11 mouse cellular contexts compared by ENCODE assay signal in the genomic region with DNA sequence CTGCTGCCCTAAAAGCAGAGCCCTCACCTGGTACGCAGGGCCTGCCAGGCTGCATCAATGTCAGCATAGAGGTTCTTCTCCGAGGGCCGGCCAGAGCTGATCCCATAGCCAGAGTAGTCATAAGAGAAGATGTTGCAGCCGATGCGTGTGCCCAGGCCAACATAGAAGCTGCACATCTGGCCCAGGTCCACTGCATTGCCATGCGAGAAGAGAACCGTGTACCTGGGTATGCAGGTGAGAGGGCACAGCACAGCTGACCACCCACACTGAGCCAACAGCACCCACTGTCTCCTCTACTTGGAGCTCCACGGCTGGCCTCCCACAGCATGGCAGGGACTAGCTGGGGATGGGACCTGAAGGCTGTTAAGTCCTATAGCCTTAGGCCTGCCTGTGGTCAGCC. TPM values are rescaled to one million over a fixed set of nuclear protein-coding genes. Genes with fewer than 3 reads are reported as not detected.
DNase-seq lines count a peak whose midpoint lies in the region; ATAC-seq and TF ChIP-seq lines count a peak whose summit lies in the region.
"Had no signal": no experiment of that assay in that cellular context is flagged by ENCODE, and none has a peak within 500 bp of the region (broad histone marks: within the 10 kb centered on the region; RNA-seq: fewer than 3 reads in every experiment).

No protein-coding gene starts in this region.

- no peak for TF ChIP-seq EP300 in heart, postnatal 0 days (IDR thresholded peaks at IDR 0.05; ENCODE audit: low read depth)

- intact Hi-C loops in heart, postnatal 10 days (cut with DNase I) = no loop called here

- H3K36me3 ChIP-seq in heart, embryonic 14.5 days (ENCODE audit: control insufficient read depth, insufficient read depth, low read length) = peaks cover 42% of the 10 kb centered on the region
- peaks cover 32% of the 10 kb centered on the region for H3K36me3 ChIP-seq in lung, embryonic 15.5 days
- peaks cover 5% of the 10 kb centered on the region for H3K36me3 ChIP-seq in heart, postnatal 0 days (replicated peaks; ENCODE audit: control insufficient read depth, insufficient read depth, low read length)
- H3K36me3 ChIP-seq in liver, embryonic 16.5 days (ENCODE audit: control insufficient read depth, insufficient read depth) = peaks cover 10% of the 10 kb centered on the region

- peaks cover 14 to 30% of the 10 kb centered on the region in 2 experiments for H3K4me1 ChIP-seq in heart, embryonic 14.5 days (ENCODE audit: control insufficient read depth in 2 of 2, insufficient read depth in 2 of 2, low read length in 2 of 2)
- peaks cover 23% of the 10 kb centered on the region for H3K4me1 ChIP-seq in lung, embryonic 15.5 days
- peaks cover 24% of the 10 kb centered on the region for H3K4me1 ChIP-seq in heart, postnatal 0 days (ENCODE audit: control insufficient read depth, insufficient read depth)
- H3K4me1 ChIP-seq in liver, embryonic 16.5 days (ENCODE audit: control insufficient read depth, low read depth, low read length) = peaks cover 45% of the 10 kb centered on the region

- no peak overlapping the region for H3K4me3 ChIP-seq in heart, embryonic 14.5 days (ENCODE audit: control insufficient read depth in 1 of 2, insufficient read depth in 1 of 2, low read depth in 1 of 2, low read length in 2 of 2)
- peak overlapping the region; percentile 27 for H3K4me3 ChIP-seq in lung, embryonic 15.5 days
- H3K4me3 ChIP-seq in heart, postnatal 0 days (ENCODE audit: low read depth, low read length) = no peak overlapping the region
- H3K4me3 ChIP-seq in liver, embryonic 16.5 days (ENCODE audit: low read depth, low read length) = no peak overlapping the region

- H3K27me3 ChIP-seq in heart, embryonic 14.5 days (ENCODE audit: control insufficient read depth, insufficient read depth, low read length) = no peaks in the 10 kb centered on the region
- no peaks in the 10 kb centered on the region for H3K27me3 ChIP-seq in lung, embryonic 15.5 days
- no peaks in the 10 kb centered on the region for H3K27me3 ChIP-seq in heart, postnatal 0 days (ENCODE audit: control insufficient read depth, insufficient read depth, low read length)
- no peaks in the 10 kb centered on the region for H3K27me3 ChIP-seq in liver, embryonic 16.5 days (ENCODE audit: control insufficient read depth, insufficient read depth, low read depth, low read length)
- H3K27me3 ChIP-seq: CH12.LX had no signal

- H3K27ac ChIP-seq in heart, embryonic 14.5 days (replicated peaks in 1 of 2; ENCODE audit: control insufficient read depth in 1 of 2, insufficient read depth in 1 of 2, low read depth in 2 of 2, low read length in 2 of 2) = no peak overlapping the region; a peak in 1 of 4 replicates
- no peak overlapping the region for H3K27ac ChIP-seq in lung, embryonic 15.5 days
- no peak overlapping the region for H3K27ac ChIP-seq in heart, postnatal 0 days (ENCODE audit: low read depth)
- H3K27ac ChIP-seq in liver, embryonic 16.5 days (ENCODE audit: low read length) = peak overlapping the region; percentile 31; the same call in 1 of the 2 replicates

- no peak for TF ChIP-seq CTCF in heart, postnatal 0 days (IDR thresholded peaks at IDR 0.05; ENCODE audit: low read depth)

- 0 out of 2 replicates have a peak overlapping the region, but pooled peaks have one; percentile 12 for H3K9ac ChIP-seq in heart, embryonic 14.5 days (ENCODE audit: low read length)
- no peak overlapping the region for H3K9ac ChIP-seq in lung, embryonic 15.5 days
- no peak overlapping the region for H3K9ac ChIP-seq in heart, postnatal 0 days (replicated peaks; ENCODE audit: low read depth, low read length)
- no peak overlapping the region for H3K9ac ChIP-seq in liver, embryonic 16.5 days (ENCODE audit: low read depth, low read length)

- peak overlapping the region; percentile 44 for H3K4me2 ChIP-seq in heart, embryonic 14.5 days (ENCODE audit: low read length)
- peak overlapping the region; percentile 43 for H3K4me2 ChIP-seq in lung, embryonic 15.5 days
- H3K4me2 ChIP-seq in heart, postnatal 0 days (ENCODE audit: low read depth, low read length) = peak overlapping the region; percentile 46
- no peak overlapping the region for H3K4me2 ChIP-seq in liver, embryonic 16.5 days (ENCODE audit: low read depth, low read length)

- no peak for DNase-seq in heart, postnatal 10 days
- no peak for DNase-seq in lung, postnatal 25 days (ENCODE audit: low spot score)
- DNase-seq in heart, postnatal 0 days (ENCODE audit: low spot score) = no peak
- no peak for DNase-seq in embryo, embryonic 10.5 days (ENCODE audit: low spot score)
- no peak for DNase-seq in cerebellum, postnatal 14 days
- DNase-seq: thymus, postnatal 36 days had no signal

- H3K9me3 ChIP-seq in heart, embryonic 14.5 days (ENCODE audit: control insufficient read depth, low read length) = no peaks in the 10 kb centered on the region
- no peaks in the 10 kb centered on the region for H3K9me3 ChIP-seq in lung, embryonic 15.5 days
- H3K9me3 ChIP-seq in heart, postnatal 0 days (replicated peaks; ENCODE audit: control insufficient read depth, low read length) = no peaks in the 10 kb centered on the region
- no peaks in the 10 kb centered on the region for H3K9me3 ChIP-seq in liver, embryonic 16.5 days (replicated peaks; ENCODE audit: control insufficient read depth, low read length)

- ATAC-seq in heart, embryonic 14.5 days (ENCODE audit: insufficient number of reproducible peaks, insufficient read depth, low FRiP score, low read depth) = no peak
- no peak for ATAC-seq in lung, embryonic 15.5 days (ENCODE audit: borderline replicate concordance, extremely low read depth, low FRiP score, low TSS enrichment)
- ATAC-seq in heart, postnatal 0 days (ENCODE audit: insufficient read depth, low read depth) = no peak
- no peak for ATAC-seq in liver, embryonic 16.5 days (ENCODE audit: low read depth)
- ATAC-seq: inflammation-experienced regulatory T-cells, adult 6 months had no signal

- 91% methylated on average over 8 of the region's 8 CpGs for WGBS in heart, embryonic 14.5 days
- 90% methylated on average over 8 of the region's 8 CpGs for WGBS in lung, embryonic 15.5 days
- WGBS in heart, postnatal 0 days = 85% methylated on average over 8 of the region's 8 CpGs
- 84% methylated on average over 8 of the region's 8 CpGs for WGBS in liver, embryonic 16.5 days (ENCODE audit: insufficient replicate concordance)

RNA-seq across cellular contexts. Expression of a gene that starts 4.6 kb away (rescaled TPM):
- polyA plus RNA-seq in heart, embryonic 14.5 days (2014; fragmentation: Nextera tagmentation; extraction: Ambion mirVana) = 119 and 141 TPM in 2 replicates
- 100 to 1,000 TPM in 1 of 2 experiments, 10 to 100 TPM in 1; 92.2 to 102 TPM for total RNA-seq in heart, postnatal 10 days (2021)
- polyA plus RNA-seq in lung, embryonic 15.5 days (2015; fragmentation: Nextera tagmentation; extraction: Ambion mirVana) = 122 and 133 TPM in 2 replicates
- 194 and 462 TPM in 2 replicates for total RNA-seq in heart, postnatal 0 days (2014; rRNA removed; ENCODE audit: low replicate concordance)
- 88.2 and 88.6 TPM in 2 replicates for polyA plus RNA-seq in heart, postnatal 0 days (2015; fragmentation: Nextera tagmentation; extraction: Ambion mirVana)
- polyA plus RNA-seq in liver, embryonic 16.5 days (2015; fragmentation: Nextera tagmentation; extraction: Ambion mirVana) = 31.4 and 35.9 TPM in 2 replicates

RNA-seq across cellular contexts. Expression of a gene that starts 8.5 kb away (rescaled TPM):
- 3.5 and 5.0 TPM in 2 replicates for polyA plus RNA-seq in heart, embryonic 14.5 days (2014; fragmentation: Nextera tagmentation; extraction: Ambion mirVana)
- total RNA-seq in heart, postnatal 10 days (2021) = 1 to 10 TPM; 5.9 to 6.9 TPM
- 10.1 and 10.2 TPM in 2 replicates for polyA plus RNA-seq in lung, embryonic 15.5 days (2015; fragmentation: Nextera tagmentation; extraction: Ambion mirVana)
- 9.3 TPM in 2 replicates for total RNA-seq in heart, postnatal 0 days (2014; rRNA removed; ENCODE audit: low replicate concordance)
- 3.1 and 3.5 TPM in 2 replicates for polyA plus RNA-seq in heart, postnatal 0 days (2015; fragmentation: Nextera tagmentation; extraction: Ambion mirVana)
- 9.6 and 10.7 TPM in 2 replicates for polyA plus RNA-seq in liver, embryonic 16.5 days (2015; fragmentation: Nextera tagmentation; extraction: Ambion mirVana)

RNA-seq across cellular contexts. Expression of a gene that starts 17.1 kb away (rescaled TPM):
- polyA plus RNA-seq in heart, embryonic 14.5 days (2014; fragmentation: Nextera tagmentation; extraction: Ambion mirVana) = 65.9 and 67.1 TPM in 2 replicates
- 10 to 100 TPM; 25.9 to 27.8 TPM for total RNA-seq in heart, postnatal 10 days (2021)
- 79.0 and 84.8 TPM in 2 replicates for polyA plus RNA-seq in lung, embryonic 15.5 days (2015; fragmentation: Nextera tagmentation; extraction: Ambion mirVana)
- total RNA-seq in heart, postnatal 0 days (2014; rRNA removed; ENCODE audit: low replicate concordance) = 25.8 and 44.5 TPM in 2 replicates
- polyA plus RNA-seq in heart, postnatal 0 days (2015; fragmentation: Nextera tagmentation; extraction: Ambion mirVana) = 39.2 and 39.8 TPM in 2 replicates
- 35.3 and 38.3 TPM in 2 replicates for polyA plus RNA-seq in liver, embryonic 16.5 days (2015; fragmentation: Nextera tagmentation; extraction: Ambion mirVana)

RNA-seq across cellular contexts. Expression of a gene that starts 17.1 kb away (rescaled TPM):
- polyA plus RNA-seq in heart, embryonic 14.5 days (2014; fragmentation: Nextera tagmentation; extraction: Ambion mirVana) = 2.6 and 3.6 TPM in 2 replicates
- total RNA-seq in heart, postnatal 10 days (2021) = 1 to 10 TPM; 1.2 to 1.8 TPM
- 9.1 TPM in 2 replicates for polyA plus RNA-seq in lung, embryonic 15.5 days (2015; fragmentation: Nextera tagmentation; extraction: Ambion mirVana)
- total RNA-seq in heart, postnatal 0 days (2014; rRNA removed; ENCODE audit: low replicate concordance) = 1.6 and 4.5 TPM in 2 replicates
- 1.8 and 2.7 TPM in 2 replicates for polyA plus RNA-seq in heart, postnatal 0 days (2015; fragmentation: Nextera tagmentation; extraction: Ambion mirVana)
- polyA plus RNA-seq in liver, embryonic 16.5 days (2015; fragmentation: Nextera tagmentation; extraction: Ambion mirVana) = 3.2 and 3.7 TPM in 2 replicates

RNA-seq across cellular contexts. Expression of a gene that starts 20.2 kb away (rescaled TPM):
- polyA plus RNA-seq in heart, embryonic 14.5 days (2014; fragmentation: Nextera tagmentation; extraction: Ambion mirVana) = 0.88 and 1.4 TPM in 2 replicates
- 1 to 10 TPM in 1 of 2 experiments, under 1 TPM in 1; 0.98 to 1.2 TPM for total RNA-seq in heart, postnatal 10 days (2021)
- polyA plus RNA-seq in lung, embryonic 15.5 days (2015; fragmentation: Nextera tagmentation; extraction: Ambion mirVana) = 3.2 and 5.1 TPM in 2 replicates
- total RNA-seq in heart, postnatal 0 days (2014; rRNA removed; ENCODE audit: low replicate concordance) = 0.23 and 1.3 TPM in 2 replicates
- 0.33 and 0.38 TPM in 2 replicates for polyA plus RNA-seq in heart, postnatal 0 days (2015; fragmentation: Nextera tagmentation; extraction: Ambion mirVana)
- 1.2 and 1.5 TPM in 2 replicates for polyA plus RNA-seq in liver, embryonic 16.5 days (2015; fragmentation: Nextera tagmentation; extraction: Ambion mirVana)
